Mouse (Mus musculus) bone marrow macrophage, adult 2 months (primary cell): Measurements from ENCODE around the gene Mob3b. TPM values are rescaled to one million over a fixed set of nuclear protein-coding genes. Genes with fewer than 3 reads are reported as not detected.

Experiments
- H3K27ac ChIP-seq: 2 replicates; pipeline ENCODE4 v1.5.1; 2012; ENCODE audit warnings: low read depth, low read length; ENCODE audit not compliant: insufficient read depth
- H3K4me1 ChIP-seq: 2 replicates; pipeline ENCODE4 v1.6.1; 2012; ENCODE audit warnings: low read length; ENCODE audit not compliant: control insufficient read depth, insufficient read depth
- H3K4me3 ChIP-seq: 2 replicates; pipeline ENCODE4 v1.5.1; 2012; ENCODE audit warnings: mild to moderate bottlenecking, low read length, moderate library complexity; ENCODE audit not compliant: insufficient read depth
- CTCF ChIP-seq: IDR thresholded peaks from 2 replicates; pipeline ENCODE4 v1.5.1; 2012; ENCODE audit warnings: low read depth, mild to moderate bottlenecking, low read length, moderate library complexity
- POLR2A ChIP-seq: IDR thresholded peaks from 2 replicates; pipeline ENCODE4 v1.6.1; 2012; ENCODE audit warnings: mild to moderate bottlenecking, low read depth, low read length, borderline replicate concordance
- polyA plus RNA-seq: library from polyadenylated mRNA; stranded (reverse); fragments of >200 nt; gene quantifications from 2 replicates; pipeline ENCODE4 v1.2.4, GENCODE M21; 2012; ENCODE audit not compliant: missing spikeins, insufficient read depth, insufficient read length

Gene Mob3b
- polyA plus RNA-seq = 11.4 and 11.7 TPM in 2 replicates

DNA sequence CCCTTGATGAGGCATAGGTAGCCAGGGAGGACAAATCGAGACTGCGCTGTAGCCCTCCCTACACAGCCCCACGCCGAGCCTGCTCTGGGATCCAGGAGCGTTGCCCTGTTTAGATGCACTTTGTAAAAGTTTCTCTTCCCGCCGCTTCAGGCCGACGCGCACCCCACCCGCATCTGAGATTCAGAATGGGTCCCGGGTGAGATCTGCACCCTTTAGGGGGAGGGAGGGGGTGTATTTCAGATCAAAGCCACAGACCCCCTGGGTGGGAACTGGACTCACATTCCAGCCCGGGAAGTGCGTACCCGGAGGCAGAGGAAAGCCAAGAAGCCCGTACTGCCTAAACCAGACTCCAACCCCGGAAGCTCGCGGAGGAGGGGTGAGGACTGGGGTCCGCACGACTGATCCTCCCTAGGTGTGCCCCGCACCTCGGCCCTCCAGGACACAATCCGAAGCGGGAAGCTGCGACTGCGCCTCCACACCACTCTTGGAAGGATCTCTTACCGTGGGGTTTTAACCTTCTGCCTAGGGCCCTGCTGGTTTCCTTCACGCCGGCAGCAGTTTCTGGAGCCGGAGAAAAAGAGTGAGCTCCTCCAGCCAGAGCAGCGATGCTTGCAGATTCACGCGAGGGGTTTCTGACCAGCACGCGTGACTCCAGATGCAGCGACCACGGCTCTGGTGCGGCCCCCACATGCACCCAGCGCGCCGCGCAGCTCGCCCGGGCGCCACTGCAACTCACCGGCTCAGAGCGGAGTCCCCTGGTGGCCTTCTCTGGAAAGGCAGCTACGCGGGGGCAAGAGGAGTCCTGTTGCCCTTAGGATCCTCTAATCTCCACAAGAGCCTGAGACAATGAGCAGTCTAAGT, at the start of gene Mob3b:
TSS of gene Mob3b (minus strand) at position 734 of the 861 bp plus-strand sequence.
- Histone ChIP-seq H3K27ac (no peak within 1 kb of the TSS), H3K4me3 (peak within 1 kb of the TSS; percentile 78), H3K4me1 (peaks cover 14% of the 10 kb centered on the region; the same call in 1 of the 2 replicates)
- TF ChIP-seq POLR2A (no peak), CTCF (peak; percentile 44)

DNA sequence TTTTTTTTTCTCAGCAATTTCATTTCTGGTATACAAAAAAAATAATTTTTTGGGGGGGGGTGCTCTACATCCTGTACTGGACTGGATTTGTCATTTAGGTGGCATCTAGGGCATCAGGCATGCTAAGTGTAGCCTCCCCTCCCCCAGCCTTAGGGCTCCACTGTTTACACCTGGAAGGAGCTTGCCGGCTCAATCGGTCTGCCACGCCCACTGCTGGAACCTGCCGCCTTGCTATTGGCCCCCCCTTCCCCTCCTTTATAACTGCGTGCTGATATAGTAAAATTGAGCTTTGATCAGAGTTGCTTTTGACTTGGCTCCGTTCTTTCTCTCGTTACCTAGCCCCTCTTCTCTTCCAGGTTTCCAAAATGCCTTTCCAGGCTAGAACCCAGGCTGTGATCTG, 47.4 kb upstream of the Mob3b start:
- H3K4me1 ChIP-seq = no peaks in the 10 kb centered on the region
- H3K27ac ChIP-seq = no peak overlapping the region
- H3K4me3 ChIP-seq = no peak overlapping the region
- TF ChIP-seq POLR2A (no peak), CTCF (no peak)

DNA sequence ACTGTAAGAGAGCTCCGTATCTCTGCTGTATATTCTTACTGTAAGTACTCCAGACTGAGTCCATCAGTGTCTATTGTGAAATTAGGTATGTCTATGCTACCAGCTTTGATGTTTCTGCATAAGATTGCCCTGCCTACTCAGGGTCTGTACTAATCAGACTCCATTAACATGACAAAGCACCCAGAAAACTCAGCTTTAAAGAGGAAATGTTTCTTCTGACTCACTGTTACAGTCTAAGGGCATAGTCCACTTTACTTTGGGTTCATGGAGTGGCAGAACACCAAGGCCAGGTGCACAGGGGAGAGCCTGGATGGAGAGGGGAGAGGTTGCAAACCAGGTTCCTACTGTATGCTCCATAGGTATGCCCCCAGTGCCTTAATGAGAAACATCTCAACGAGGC, 46.4 kb upstream of the Mob3b start:
- H3K27ac ChIP-seq = no peak overlapping the region
- H3K4me3 ChIP-seq = no peak overlapping the region
- H3K4me1 ChIP-seq = no peaks in the 10 kb centered on the region
- TF ChIP-seq POLR2A (no peak), CTCF (no peak)

DNA sequence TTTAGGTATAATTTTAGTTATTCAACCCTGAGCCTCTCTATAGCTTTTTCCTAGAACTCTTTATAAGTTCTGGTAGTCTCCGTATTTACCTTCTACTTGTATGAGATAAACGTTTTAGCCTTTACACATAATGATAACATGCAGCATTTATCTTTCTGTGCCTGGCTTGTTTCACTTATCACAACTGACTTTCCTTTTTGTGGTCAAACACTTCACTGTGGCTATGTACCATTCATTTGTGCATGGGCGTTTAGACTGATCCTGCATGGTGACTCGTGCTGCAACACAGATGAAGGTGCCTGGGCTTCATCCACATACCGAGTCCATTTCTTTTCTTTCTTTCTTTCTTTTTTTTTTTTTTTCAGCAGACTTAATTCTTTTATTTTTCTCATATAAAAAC, 44.4 kb upstream of the Mob3b start:
- no peak overlapping the region for H3K4me3 ChIP-seq
- H3K4me1 ChIP-seq = no peaks in the 10 kb centered on the region
- no peak overlapping the region for H3K27ac ChIP-seq
- no peak for TF ChIP-seq CTCF
- no peak for TF ChIP-seq POLR2A

DNA sequence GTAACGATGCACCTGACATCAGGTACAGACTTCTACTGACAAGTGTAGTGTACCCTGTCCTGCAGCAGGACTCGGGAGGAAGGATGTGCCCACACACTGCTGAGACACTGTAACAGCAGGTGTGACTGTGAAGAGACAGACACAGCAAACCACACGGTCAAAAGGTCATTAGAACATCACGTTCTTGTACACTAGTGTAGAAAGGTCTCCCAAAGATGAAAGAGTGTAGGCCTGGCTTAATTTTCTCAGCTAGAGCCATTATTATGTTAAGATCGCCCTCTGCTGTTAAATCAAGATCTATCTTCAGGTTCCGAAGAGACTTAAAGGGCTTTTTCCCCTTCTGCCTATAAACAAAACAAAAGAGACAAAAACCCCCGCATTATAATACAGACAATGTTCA, 35.4 kb upstream of the Mob3b start:
- TF ChIP-seq POLR2A (no peak), CTCF (no peak)
- Histone ChIP-seq H3K4me1 (no peaks in the 10 kb centered on the region), H3K27ac (no peak overlapping the region), H3K4me3 (no peak overlapping the region)

DNA sequence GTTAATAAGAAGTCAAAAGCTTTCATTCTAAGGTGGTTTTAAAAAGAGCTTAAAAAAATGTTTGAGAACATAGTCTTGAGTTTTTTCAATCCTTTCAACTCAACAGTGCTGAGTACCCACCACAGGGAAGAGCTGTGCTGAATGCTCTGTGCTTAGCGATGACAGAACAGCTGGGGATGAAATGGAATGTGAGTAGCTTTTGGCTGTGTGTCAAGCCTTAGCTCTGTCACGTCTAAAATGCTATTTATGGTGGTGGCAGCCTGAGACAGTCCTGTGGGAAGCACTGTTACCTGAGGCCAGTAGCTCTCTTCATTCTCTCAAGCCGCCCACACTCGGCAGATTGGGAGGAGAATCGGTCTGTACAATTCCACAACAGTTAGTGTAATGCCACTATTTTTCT, 32.5 kb upstream of the Mob3b start:
- no peak for TF ChIP-seq CTCF
- no peak for TF ChIP-seq POLR2A
- H3K4me1 ChIP-seq = no peaks in the 10 kb centered on the region
- H3K4me3 ChIP-seq = no peak overlapping the region
- no peak overlapping the region for H3K27ac ChIP-seq

DNA sequence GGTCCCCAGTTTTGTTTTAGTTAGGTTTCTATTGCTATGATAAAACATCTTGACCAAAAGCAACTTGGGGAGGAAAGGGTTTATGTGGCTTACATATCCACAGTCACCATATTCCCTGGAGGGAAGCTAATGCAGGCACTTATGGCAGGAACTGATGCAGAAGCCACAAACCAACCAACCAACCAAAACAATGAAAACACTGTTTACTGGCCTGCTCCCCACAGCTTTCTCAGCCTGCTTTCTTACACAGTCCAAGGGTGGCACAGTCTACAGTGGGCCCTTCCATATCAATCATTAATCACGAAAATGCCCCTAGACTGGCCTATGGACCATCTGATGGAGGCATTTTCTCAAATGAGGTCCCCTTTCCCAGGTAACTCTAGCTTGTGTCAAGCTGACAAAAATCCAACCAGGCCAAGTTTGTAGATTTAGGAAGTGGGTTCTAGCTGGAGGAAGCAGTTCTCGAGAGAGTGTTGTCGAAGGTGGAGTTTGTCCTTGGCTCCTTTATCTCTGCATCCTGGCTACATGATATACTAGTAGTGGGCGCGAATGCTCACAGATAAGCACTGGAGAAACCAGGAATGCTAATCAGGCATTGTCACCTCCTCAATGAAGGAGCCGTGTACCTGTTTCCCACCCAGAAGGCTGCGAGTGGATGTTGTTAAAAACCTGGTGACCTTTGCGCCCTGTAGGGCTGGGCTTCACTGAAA, 30.5 kb upstream of the Mob3b start:
- Histone ChIP-seq H3K27ac (no peak overlapping the region), H3K4me1 (no peaks in the 10 kb centered on the region), H3K4me3 (no peak overlapping the region)
- no peak for TF ChIP-seq POLR2A
- no peak for TF ChIP-seq CTCF

DNA sequence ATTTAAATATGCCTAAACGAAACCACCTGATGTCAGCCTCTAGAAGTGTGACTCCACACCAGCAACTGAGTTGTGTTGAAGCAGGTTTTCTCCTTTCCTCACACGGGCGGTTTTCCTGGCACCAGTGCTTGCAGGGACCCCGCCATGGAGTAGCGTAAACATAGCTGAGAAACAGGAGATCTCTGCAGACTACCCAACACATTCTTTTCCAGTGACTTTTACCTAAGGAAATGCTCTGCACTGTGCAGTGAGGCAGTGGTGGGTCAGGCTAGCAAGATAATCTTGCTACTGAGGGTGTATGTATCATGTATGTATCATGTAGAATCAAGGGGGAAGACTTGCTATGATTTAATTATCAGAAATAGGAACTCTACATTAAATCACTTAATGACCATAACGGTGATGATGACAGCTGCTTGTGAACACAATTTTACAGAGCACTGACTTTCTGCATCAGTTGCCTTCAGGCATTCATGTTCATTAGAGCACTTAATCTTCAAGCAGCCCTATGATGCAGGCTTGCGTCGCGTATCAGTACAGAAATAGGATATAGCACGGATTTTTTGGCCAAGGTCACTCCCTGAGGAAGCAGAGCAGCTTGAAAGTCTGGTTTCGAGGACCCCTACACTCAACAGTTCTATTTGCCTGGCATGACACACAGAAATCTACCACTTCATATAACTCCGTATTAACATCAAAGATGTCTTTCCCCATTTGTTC, 20.8 kb upstream of the Mob3b start:
- TF ChIP-seq POLR2A (no peak), CTCF (no peak)
- H3K27ac ChIP-seq = no peak overlapping the region
- H3K4me3 ChIP-seq = no peak overlapping the region
- no peaks in the 10 kb centered on the region for H3K4me1 ChIP-seq

DNA sequence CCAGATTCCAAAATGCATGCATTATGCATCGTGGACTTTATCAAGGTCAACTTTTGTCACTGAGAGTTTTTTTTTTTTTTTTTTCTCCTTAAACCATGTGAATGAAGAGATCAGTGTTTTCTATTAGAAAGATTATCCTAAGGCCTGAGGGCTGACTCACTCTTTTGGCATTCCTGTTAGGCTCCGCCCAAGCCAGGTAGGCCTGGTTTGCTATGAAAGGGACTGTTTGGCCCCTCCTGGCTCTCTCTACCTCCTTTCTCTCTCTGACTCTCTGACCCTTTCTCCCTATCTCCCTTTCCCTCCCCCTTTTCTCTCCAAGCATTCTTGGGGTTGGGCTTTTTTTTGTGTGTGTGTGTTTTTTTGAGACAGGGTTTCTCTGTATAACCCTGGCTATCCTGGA, 18.3 kb upstream of the Mob3b start:
- TF ChIP-seq CTCF (no peak), POLR2A (no peak)
- no peak overlapping the region for H3K27ac ChIP-seq

More for the DNA sequence above, 18.3 kb upstream of the Mob3b start:
- Histone ChIP-seq H3K4me1 (no peaks in the 10 kb centered on the region), H3K4me3 (no peak overlapping the region)
